Mouse (Mus musculus) monocyte, adult 5-6 weeks (primary cell): ENCODE results near the gene Slc6a3. TPM values are rescaled to one million over a fixed set of nuclear protein-coding genes. Genes with fewer than 3 reads are reported as not detected.

Source experiments
- ATAC-seq: fragments of 153-309, 156-312 bp; replicated peaks from 2 replicates; pipeline ENCODE4 v1.8.0; 2017; ENCODE audit warnings: mild to moderate bottlenecking; ENCODE audit not compliant: low TSS enrichment, insufficient number of reproducible peaks, severe bottlenecking, poor library complexity, low FRiP score
- total RNA-seq: library from RNA; stranded (forward); fragments of 200-1000, 200-491, 200-594 nt; gene quantifications from 3 replicates; pipeline ENCODE4 v1.2.3, GENCODE M21; 2017

Slc6a3 gene
- total RNA-seq, 1 experiment from 2014 or later: not detected

- no peak for ATAC-seq
These were observed 27.7 kb downstream of the Slc6a3 start for GRCm38 (mm10) chr13:73564201-73564600.

DNA sequence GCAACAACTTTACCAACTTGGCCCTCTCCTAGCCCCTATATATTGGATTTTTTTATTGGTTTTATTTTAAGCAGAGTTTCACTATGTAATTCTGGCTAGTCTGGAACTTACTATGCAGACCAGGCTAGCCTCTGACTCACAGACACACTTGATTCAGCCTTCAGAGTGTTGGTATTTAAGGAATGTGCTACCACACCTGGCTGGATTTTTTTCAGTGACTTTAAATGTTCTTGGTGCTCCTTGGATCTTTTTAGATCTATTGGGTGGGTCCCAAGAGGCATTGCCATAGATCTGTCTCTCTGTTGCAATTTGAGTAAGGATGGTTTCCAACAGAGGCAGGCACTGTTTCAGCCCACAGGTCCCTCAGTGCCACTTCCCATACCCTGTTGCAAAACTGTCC lies 38.5 kb downstream of the Slc6a3 start:
- no peak for ATAC-seq

- no peak for ATAC-seq
These were observed 40.7 kb downstream of the Slc6a3 start for GRCm38 (mm10) chr13:73577277-73577676.

GRCm38 (mm10) chr13:73591488-73591887 lies 54.9 kb downstream of the Slc6a3 start:
- no peak for ATAC-seq

- no peak for ATAC-seq
These were observed 56.0 kb downstream of the Slc6a3 start for GRCm38 (mm10) chr13:73592546-73592945.

GRCm38 (mm10) chr13:73596276-73596675 lies 59.7 kb downstream of the Slc6a3 start:
- ATAC-seq: no peak

GRCm38 (mm10) chr13:73600217-73600616 lies 63.7 kb downstream of the Slc6a3 start:
- ATAC-seq: no peak

DNA sequence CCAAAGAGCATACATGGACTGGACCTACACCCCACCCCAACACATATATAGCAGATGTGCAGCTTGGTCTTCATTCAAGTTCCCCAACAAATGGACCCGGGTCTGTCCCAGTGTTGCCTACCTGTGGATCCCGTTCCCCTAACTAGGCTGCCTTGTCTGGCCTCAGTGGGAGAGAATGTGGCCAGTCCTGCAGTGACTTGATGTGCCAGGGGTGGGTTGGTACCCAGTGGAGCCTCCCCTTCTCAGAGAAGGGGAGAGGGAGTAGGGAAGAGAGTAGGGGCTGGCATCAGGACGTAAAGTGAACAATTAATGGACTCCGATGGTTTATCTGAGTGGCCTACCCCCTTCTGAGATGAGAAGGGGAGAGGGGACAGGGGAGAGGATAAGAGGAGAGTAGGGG lies 66.5 kb downstream of the Slc6a3 start:
- ATAC-seq: no peak

GRCm38 (mm10) chr13:73603522-73604155 lies 67.1 kb downstream of the Slc6a3 start, which contains the start of gene Clptm1l:
Gene Clptm1l (plus strand): TSS chr13:73604006.
- peak; percentile 83 for ATAC-seq

DNA sequence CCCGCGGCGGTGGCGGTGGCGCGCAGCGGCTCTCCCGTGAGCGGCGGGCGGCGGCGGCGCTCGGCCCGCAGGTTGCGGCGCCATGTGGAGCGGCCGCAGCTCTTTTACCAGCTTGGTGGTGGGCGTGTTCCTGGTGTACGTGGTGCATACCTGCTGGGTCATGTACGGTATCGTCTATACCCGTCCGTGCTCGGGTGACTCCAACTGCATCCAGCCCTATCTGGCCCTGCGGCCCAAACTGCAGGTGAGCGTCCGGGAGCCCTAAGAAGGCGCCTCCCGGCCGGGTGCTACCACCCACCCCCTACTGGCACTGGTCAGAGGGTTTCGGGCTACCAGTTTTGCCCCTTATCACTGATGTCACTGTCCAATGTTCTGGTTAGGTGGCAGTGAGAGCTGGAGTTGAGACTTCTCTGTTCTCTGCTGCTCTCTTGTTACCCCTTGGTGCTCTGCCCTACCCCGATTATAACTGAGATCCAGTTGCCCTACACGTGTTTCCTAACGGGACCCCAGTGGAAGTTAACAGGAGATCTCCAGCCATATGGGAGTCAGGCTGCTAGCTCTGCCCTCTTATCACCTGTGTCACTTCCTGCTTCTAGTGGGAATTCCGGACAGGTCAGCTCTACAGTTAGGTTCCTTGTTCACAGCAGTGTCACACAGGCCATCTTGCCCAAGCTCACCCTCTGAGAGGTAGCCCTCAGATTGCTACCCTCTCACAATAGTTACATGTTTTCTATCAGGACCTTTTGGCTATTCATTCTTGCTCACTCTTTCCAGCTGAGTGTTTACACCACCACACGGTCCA lies 67.8 kb downstream of the Slc6a3 start:
- ATAC-seq: 0 out of 2 replicates have a peak, but pooled peaks have one; percentile 14

DNA sequence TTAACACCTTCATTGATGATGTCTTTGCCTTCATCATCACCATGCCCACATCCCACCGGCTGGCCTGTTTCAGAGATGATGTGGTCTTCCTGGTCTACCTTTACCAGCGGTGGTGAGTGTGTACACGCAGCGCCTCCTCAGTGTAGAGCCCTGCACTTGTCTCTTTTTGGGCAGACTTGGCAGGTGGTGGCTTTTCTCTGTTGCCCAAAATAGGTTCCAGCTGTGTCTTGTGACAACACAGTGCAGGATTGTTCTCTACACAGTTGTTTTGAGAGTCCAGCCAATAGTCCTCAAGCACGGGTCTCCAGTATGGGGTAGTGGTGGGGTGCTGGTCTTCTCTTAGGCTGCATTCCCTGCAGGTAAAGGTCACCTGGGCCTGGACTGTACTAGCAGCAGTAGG lies 81.9 kb downstream of the Slc6a3 start:
- ATAC-seq: no peak

DNA sequence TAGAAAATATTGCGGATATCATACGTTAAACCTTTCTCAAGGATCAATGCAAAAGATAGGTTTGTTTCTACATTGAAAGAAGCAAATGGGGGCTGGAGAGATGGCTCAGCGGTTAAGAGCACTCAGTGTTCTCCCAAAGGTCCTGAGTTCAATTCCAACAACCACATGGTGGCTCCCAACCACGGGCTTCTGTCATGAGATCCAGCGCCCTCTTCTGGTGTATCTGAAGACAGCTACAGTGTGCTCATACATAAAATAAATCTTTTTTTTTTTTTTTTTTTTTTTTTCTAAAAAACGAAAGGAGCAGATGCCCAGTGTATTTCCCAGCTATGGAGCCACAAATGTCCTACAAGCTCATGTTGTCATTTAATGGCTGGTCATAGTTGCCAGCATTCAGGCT lies 84.1 kb downstream of the Slc6a3 start:
- ATAC-seq: no peak

GRCm38 (mm10) chr13:73626410-73626744 lies 89.8 kb downstream of the Slc6a3 start:
- ATAC-seq: no peak

- no peak for ATAC-seq
These were observed 90.4 kb downstream of the Slc6a3 start, which contains the start of gene Tert for GRCm38 (mm10) chr13:73626745-73627549. Gene Tert (plus strand): TSS chr13:73626911.

Other genes starting within 250 kb of the Slc6a3 start
- gene Mrpl36, start 208.2 kb upstream of the Slc6a3 start, total RNA-seq: 13.4 to 21.6 TPM (median 21.1 TPM) in 3 replicates
- gene Ndufs6, start 208.2 kb upstream of the Slc6a3 start, total RNA-seq: 56.8 to 89.3 TPM (median 66.2 TPM) in 3 replicates
- gene Lpcat1, start 69.5 kb upstream of the Slc6a3 start, total RNA-seq: 10.6 to 13.3 TPM (median 12.6 TPM) in 3 replicates
- gene Clptm1l, start 67.3 kb downstream of the Slc6a3 start, total RNA-seq: 89.5 to 116 TPM (median 100 TPM) in 3 replicates
- gene Tert, start 90.2 kb downstream of the Slc6a3 start, total RNA-seq: 0.10 to 4.3 TPM (median 0.49 TPM) in 3 replicates
- gene Slc6a18, start 141.3 kb downstream of the Slc6a3 start, total RNA-seq: not detected in 3 replicates
- gene Slc6a19, start 168.1 kb downstream of the Slc6a3 start, total RNA-seq: 0.19 to 0.21 TPM in 2 of 3 replicates, not detected in the other
- 13.8 to 45.3 TPM (median 22.3 TPM) in 3 replicates for gene Slc12a7, start 196.3 kb downstream of the Slc6a3 start, total RNA-seq